Mouse (Mus musculus): Measurements from ENCODE around the gene Mettl13.

DNA sequence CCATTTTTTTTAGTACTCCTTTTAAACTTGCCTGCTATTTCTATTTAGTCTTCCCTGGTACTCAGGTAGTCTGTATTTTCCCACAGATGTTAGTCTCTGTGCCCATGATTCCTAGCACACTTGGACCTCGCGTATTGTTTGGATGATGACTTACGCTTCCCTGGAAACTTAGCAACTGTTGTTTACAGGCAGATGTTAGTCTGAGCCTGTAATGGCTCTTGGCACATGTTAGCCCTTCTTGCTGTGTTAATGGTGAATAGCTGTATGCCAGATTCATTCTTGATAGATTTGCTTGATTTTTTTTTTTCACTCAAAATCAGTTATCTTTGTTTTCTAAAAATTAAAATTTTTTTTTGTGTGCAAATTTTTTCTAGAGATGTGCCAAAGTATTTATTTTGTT is 40.3 kb upstream of the Mettl13 start:
- TF ChIP-seq CTCF (IDR thresholded peaks at IDR 0.05; ENCODE audit: insufficient read depth, low read length) (no peak), POLR2A (IDR thresholded peaks at IDR 0.05; ENCODE audit: borderline replicate concordance, extremely low read depth, low read depth, low read length) (no peak)

Data from lung, adult 2 months (tissue).